Mouse (Mus musculus) adrenal gland, postnatal 14 days (tissue): ENCODE measurements around the gene Trpm6. TPM values are rescaled to one million over a fixed set of nuclear protein-coding genes. Genes with fewer than 3 reads are reported as not detected.

Experiments
- DNase-seq: peaks from one replicate; pipeline ENCODE4 v3.0.0; 2021; ENCODE audit warnings: mixed read lengths
- long read RNA-seq, 2 experiments: library from polyadenylated mRNA; stranded (forward); transcript quantifications; one replicate each; pipeline ENCODE4 v2.0.0; 2021
- total RNA-seq: library from RNA; stranded (reverse); gene quantifications from 2 replicates; pipeline ENCODE4 v1.2.3, GENCODE M21; 2021

Gene Trpm6
- total RNA-seq, result 0.19 and 0.30 TPM in 2 replicates
- long read RNA-seq, experiment 1, result 0 reads
- long read RNA-seq, experiment 2, result 0 reads

- DNase-seq, result peak; percentile 35
Observed at GRCm38 (mm10) chr19:18749598-18750339, at the start of gene Trpm6. Trpm6 (plus strand) TSS chr19:18749983.

- DNase-seq, result no peak
Observed at GRCm38 (mm10) chr19:18708101-18708500, 41.7 kb upstream of the Trpm6 start.

GRCm38 (mm10) chr19:18710903-18711302 lies 38.9 kb upstream of the Trpm6 start:
- DNase-seq, result no peak

- DNase-seq, result no peak
Observed at GRCm38 (mm10) chr19:18711589-18711988, 38.2 kb upstream of the Trpm6 start.

GRCm38 (mm10) chr19:18712153-18712865 lies 37.5 kb upstream of the Trpm6 start:
- no peak for DNase-seq

GRCm38 (mm10) chr19:18712866-18713300 lies 36.9 kb upstream of the Trpm6 start, which contains the start of gene D030056L22Rik:
D030056L22Rik (plus strand) TSS chr19:18713193.
- peak; percentile 99 for DNase-seq

- DNase-seq, result peak; percentile 73
Observed at GRCm38 (mm10) chr19:18713357-18713756, 36.4 kb upstream of the Trpm6 start.

- DNase-seq, result peak; percentile 70
Observed at GRCm38 (mm10) chr19:18716374-18716773, 33.4 kb upstream of the Trpm6 start.

- DNase-seq, result no peak
Observed at GRCm38 (mm10) chr19:18720337-18720736, 29.4 kb upstream of the Trpm6 start.

- no peak for DNase-seq
Observed at GRCm38 (mm10) chr19:18725186-18725585, 24.6 kb upstream of the Trpm6 start.

GRCm38 (mm10) chr19:18730255-18730654 lies 19.5 kb upstream of the Trpm6 start:
- no peak for DNase-seq

- DNase-seq, result no peak
Observed at GRCm38 (mm10) chr19:18731077-18731476, 18.7 kb upstream of the Trpm6 start.

- DNase-seq, result no peak
Observed at GRCm38 (mm10) chr19:18735901-18736300, 13.9 kb upstream of the Trpm6 start.

GRCm38 (mm10) chr19:18739146-18739545 lies 10.6 kb upstream of the Trpm6 start:
- DNase-seq, result no peak

- DNase-seq, result peak; percentile 6
Observed at GRCm38 (mm10) chr19:18743946-18744345, 5.8 kb upstream of the Trpm6 start.

- DNase-seq, result no peak
Observed at GRCm38 (mm10) chr19:18746576-18747340, 3.0 kb upstream of the Trpm6 start.

- DNase-seq, result no peak
Observed at GRCm38 (mm10) chr19:18747379-18747778, 2.4 kb upstream of the Trpm6 start.

- no peak for DNase-seq
Observed at GRCm38 (mm10) chr19:18757191-18757590, 7.4 kb downstream of the Trpm6 start.

- no peak for DNase-seq
Observed at GRCm38 (mm10) chr19:18757706-18758105, 7.9 kb downstream of the Trpm6 start.

GRCm38 (mm10) chr19:18758269-18758668 lies 8.5 kb downstream of the Trpm6 start:
- no peak for DNase-seq

- DNase-seq, result peak; percentile 5
Observed at GRCm38 (mm10) chr19:18758916-18759315, 9.1 kb downstream of the Trpm6 start.

- no peak for DNase-seq
Observed at GRCm38 (mm10) chr19:18766399-18766798, 16.6 kb downstream of the Trpm6 start.

GRCm38 (mm10) chr19:18771048-18771447 lies 21.3 kb downstream of the Trpm6 start:
- DNase-seq, result no peak
